Mouse (Mus musculus) embryonic facial prominence, embryonic 15.5 days (tissue): ENCODE data around the gene Slc25a43. TPM values are rescaled to one million over a fixed set of nuclear protein-coding genes. Genes with fewer than 3 reads are reported as not detected.

Experiments
- ATAC-seq: fragments of 200-750 bp; cut with Nextera tagmentation; 2 replicates; pipeline ENCODE4 v1.8.0; 2017; ENCODE audit warnings: low read depth, moderate TSS enrichment; ENCODE audit not compliant: insufficient number of reproducible peaks, low FRiP score, low TSS enrichment
- H3K27ac ChIP-seq: fragments of 300-500 bp; sonication (generic); replicated peaks from 2 replicates; pipeline ENCODE4 v1.5.1; 2015; ENCODE audit warnings: mild to moderate bottlenecking, inconsistent platforms
- H3K27me3 ChIP-seq: fragments of 300-500 bp; sonication (generic); 2 replicates; pipeline ENCODE4 v1.6.1; 2015; ENCODE audit warnings: inconsistent platforms
- H3K36me3 ChIP-seq: fragments of 300-500 bp; sonication (generic); 2 replicates; pipeline ENCODE4 v1.6.1; 2015; ENCODE audit warnings: mild to moderate bottlenecking, inconsistent platforms
- H3K4me1 ChIP-seq: fragments of 300-500 bp; sonication (generic); 2 replicates; pipeline ENCODE4 v1.6.1; 2015; ENCODE audit warnings: inconsistent platforms
- H3K4me2 ChIP-seq: fragments of 300-500 bp; sonication (generic); replicated peaks from 2 replicates; pipeline ENCODE4 v1.6.1; 2015; ENCODE audit warnings: mild to moderate bottlenecking, inconsistent platforms
- H3K4me3 ChIP-seq: fragments of 300-500 bp; sonication (generic); replicated peaks from 2 replicates; pipeline ENCODE4 v1.5.1; 2015; ENCODE audit warnings: mild to moderate bottlenecking, inconsistent platforms
- H3K9ac ChIP-seq: fragments of 300-500 bp; sonication (generic); 2 replicates; pipeline ENCODE4 v1.6.1; 2015; ENCODE audit warnings: inconsistent platforms
- H3K9me3 ChIP-seq: fragments of 300-500 bp; sonication (generic); replicated peaks from 2 replicates; pipeline ENCODE4 v1.6.1; 2016; ENCODE audit warnings: inconsistent platforms
- WGBS: fragments of 180-500 bp; shearing (Covaris S2); methylation state at CpG from one replicate; pipeline ENCODE4 v1.1.7; 2015; 5-methylcytosine and 5-hydroxymethylcytosine counted together
- polyA plus RNA-seq: library from polyadenylated mRNA; unstranded; fragments of >200 nt; fragmentation: Nextera tagmentation; extraction: Ambion mirVana; gene quantifications from 2 replicates; pipeline ENCODE4 v1.2.1, GENCODE M21; 2015

Gene Slc25a43
- polyA plus RNA-seq, 1 experiment from 2014 or later, result 3.1 TPM

DNA sequence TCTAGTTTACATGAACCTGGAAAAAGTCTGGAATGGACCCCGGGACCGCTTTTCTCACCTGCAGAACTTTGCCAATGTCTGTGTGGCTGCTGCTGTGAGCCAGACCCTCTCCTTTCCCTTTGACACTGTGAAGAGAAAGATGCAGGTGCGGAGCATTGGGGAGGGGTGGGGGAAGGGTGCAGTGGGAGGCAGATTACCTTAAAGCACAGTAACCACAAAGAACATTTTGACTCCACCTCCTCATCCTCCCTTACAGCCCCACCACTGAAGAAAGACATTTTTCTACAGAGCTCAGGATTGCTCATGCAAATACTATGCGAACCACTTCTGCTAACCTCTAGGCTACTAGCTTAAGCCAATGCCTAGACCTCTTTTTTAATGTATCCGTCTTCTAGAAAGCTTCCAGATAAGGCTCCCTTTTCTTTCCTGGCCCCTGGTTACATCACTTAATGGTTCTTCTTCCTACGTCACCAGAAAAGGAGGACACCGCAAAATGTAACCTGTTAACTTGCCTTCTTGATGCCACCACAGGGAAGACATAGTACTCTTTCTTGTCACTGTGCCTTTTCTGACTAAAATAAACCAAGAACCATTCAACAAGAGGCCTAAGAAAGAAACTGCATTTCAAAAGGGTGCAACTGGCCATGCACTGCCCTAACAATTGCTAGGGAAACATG, 14.5 kb downstream of the Slc25a43 start:
- Histone ChIP-seq H3K27ac (no peak overlapping the region), H3K4me3 (no peak overlapping the region), H3K36me3 (no peaks in the 10 kb centered on the region), H3K9me3 (no peaks in the 10 kb centered on the region), H3K27me3 (no peaks in the 10 kb centered on the region), H3K4me2 (no peak overlapping the region), H3K4me1 (no peaks in the 10 kb centered on the region), H3K9ac (no peak overlapping the region)
- 75% methylated on average over 7 of the region's 7 CpGs for WGBS
- ATAC-seq, result no peak

DNA sequence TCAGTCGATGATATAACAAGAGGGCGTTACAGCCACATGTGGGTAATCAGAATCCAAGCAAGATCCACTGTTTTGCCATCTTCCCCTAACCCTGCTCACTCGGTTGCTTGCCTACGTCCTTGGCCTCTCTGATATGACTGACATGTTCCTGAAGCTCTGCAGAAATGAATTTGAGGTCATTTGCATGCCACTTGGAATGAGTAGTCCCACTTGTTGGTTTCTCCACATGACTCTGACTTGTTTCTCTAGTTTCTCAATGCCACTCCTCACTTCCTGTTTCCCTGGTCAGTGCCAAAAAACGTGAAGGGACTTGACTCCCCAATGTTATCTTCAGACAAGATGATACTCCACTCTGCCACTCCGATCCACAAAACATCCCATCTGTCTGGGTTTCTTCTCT, 15.1 kb downstream of the Slc25a43 start:
- Histone ChIP-seq H3K27me3 (no peaks in the 10 kb centered on the region), H3K4me1 (no peaks in the 10 kb centered on the region), H3K4me3 (no peak overlapping the region), H3K27ac (no peak overlapping the region), H3K9me3 (no peaks in the 10 kb centered on the region), H3K36me3 (no peaks in the 10 kb centered on the region), H3K4me2 (no peak overlapping the region), H3K9ac (no peak overlapping the region)
- 56% methylated on average over 6 of the region's 6 CpGs for WGBS
- no peak for ATAC-seq

DNA sequence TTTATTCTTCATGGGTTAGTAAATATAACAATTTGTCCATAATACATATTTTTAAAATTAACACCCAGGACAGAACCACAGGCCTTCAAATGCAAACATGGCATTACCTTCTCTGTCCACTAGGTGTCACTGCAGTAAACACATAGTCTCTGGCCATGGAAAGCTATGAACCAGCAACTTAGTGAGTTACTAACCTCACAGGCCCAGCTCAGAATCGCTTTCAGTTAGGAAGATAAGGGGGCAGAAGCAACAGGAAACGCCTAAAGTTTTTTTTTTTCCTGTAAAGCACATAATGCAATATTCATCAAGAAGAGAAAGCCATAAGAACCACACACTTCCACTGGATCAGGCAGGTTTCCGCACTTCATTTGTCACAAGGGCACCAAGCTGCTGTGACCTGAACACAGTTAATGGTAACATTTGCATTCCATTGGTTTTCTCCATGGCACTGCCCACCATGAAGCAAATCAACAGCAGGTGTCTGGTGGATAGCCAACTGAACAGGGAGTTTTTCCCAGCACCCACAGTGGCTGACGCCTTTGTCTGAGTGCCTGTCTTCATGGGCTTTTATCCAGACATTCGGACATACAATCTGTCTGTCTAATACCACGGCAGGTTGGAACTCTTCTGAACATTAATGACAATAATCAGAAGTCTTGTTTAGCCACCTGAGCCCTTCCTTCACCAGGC, 17.6 kb downstream of the Slc25a43 start:
- Histone ChIP-seq H3K4me3 (no peak overlapping the region), H3K4me2 (no peak overlapping the region), H3K27me3 (no peaks in the 10 kb centered on the region), H3K9ac (no peak overlapping the region), H3K36me3 (no peaks in the 10 kb centered on the region), H3K9me3 (no peaks in the 10 kb centered on the region), H3K27ac (no peak overlapping the region), H3K4me1 (no peaks in the 10 kb centered on the region)
- 61% methylated on average over 6 of the region's 6 CpGs for WGBS
- ATAC-seq, result no peak

DNA sequence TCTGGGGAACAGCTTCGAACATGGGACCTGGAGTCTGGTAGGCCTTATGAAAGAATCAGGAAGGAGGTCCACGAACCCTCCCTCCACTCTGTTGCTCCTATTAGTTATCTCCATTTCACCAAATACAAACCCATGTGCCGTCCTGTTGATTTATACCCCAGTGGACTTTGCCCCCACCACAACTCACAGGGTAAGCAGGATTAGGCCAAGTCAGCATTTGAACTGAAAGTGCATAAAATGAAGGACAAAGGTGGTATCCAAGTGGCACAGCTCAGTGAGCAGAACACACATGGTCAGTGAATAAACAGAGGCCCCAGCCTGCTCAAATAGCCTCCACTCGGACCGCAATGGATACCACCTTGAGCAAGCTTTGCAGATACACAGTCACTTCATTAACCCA, 18.8 kb downstream of the Slc25a43 start:
- Histone ChIP-seq H3K27ac (no peak overlapping the region), H3K4me1 (no peaks in the 10 kb centered on the region), H3K9me3 (no peaks in the 10 kb centered on the region), H3K9ac (no peak overlapping the region), H3K4me2 (no peak overlapping the region), H3K27me3 (no peaks in the 10 kb centered on the region), H3K36me3 (no peaks in the 10 kb centered on the region), H3K4me3 (no peak overlapping the region)
- no peak for ATAC-seq
- 86% methylated on average over 5 of the region's 5 CpGs for WGBS

DNA sequence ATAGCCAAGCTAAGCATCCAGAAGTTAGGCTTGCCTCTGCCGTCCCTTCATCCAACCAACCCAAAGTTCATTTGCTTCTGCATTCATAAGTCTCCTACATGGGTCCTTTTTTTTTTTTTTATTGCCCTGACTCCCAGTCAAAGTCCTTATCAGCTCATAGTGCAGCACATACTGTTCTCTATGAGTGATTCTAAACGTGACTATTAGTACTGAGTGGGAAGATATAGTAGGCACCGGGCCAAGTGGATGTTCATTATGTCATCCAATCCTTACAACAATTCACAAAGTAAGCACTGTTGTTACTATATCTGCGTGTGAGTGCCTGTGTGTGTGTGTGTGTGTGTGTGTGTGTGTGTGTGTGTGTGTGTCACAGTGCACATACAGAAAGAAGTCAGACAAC, 19.4 kb downstream of the Slc25a43 start:
- Histone ChIP-seq H3K4me3 (no peak overlapping the region), H3K36me3 (no peaks in the 10 kb centered on the region), H3K27me3 (no peaks in the 10 kb centered on the region), H3K4me1 (no peaks in the 10 kb centered on the region), H3K9ac (no peak overlapping the region), H3K9me3 (no peaks in the 10 kb centered on the region), H3K27ac (no peak overlapping the region), H3K4me2 (no peak overlapping the region)
- 63% methylated on average over 4 of the region's 4 CpGs for WGBS
- no peak for ATAC-seq

DNA sequence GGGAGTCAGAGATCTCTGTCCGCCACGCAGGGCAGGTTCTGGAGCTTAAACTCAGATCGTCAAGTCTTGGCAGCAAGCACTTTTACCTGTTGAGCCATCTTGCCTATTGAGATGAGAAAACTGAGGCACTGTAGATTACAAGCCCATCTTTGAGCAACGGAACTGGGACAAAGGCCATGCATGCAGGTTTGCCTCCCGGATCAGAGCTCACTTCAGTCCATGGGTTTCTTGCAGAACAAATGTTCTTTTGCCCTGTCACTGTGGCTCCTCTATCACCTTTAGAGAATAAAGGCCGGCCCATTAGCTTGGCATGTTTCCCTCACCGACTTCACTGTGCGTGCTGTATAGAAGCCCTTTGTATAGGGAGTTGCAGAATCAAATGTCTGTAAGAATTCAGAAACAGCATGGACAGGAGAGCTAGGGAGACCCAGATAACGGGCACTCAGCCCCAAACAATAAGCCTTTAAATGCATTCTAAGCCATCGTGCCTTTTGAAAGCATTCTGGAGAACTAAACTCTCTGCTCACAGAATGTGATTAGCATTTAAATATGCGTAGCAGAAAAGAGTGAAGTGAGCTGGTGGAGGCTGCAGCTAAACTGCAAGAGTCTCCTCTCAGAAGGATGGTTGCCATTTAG, 20.0 kb downstream of the Slc25a43 start:
- no peaks in the 10 kb centered on the region for H3K36me3 ChIP-seq
- no peaks in the 10 kb centered on the region for H3K27me3 ChIP-seq
- H3K9ac ChIP-seq, result no peak overlapping the region
- no peaks in the 10 kb centered on the region for H3K4me1 ChIP-seq
- no peak overlapping the region for H3K4me2 ChIP-seq
- H3K9me3 ChIP-seq, result no peaks in the 10 kb centered on the region
- 52% methylated on average over 11 of the region's 11 CpGs for WGBS
- no peak for ATAC-seq
- no peak overlapping the region for H3K4me3 ChIP-seq
- no peak overlapping the region for H3K27ac ChIP-seq

DNA sequence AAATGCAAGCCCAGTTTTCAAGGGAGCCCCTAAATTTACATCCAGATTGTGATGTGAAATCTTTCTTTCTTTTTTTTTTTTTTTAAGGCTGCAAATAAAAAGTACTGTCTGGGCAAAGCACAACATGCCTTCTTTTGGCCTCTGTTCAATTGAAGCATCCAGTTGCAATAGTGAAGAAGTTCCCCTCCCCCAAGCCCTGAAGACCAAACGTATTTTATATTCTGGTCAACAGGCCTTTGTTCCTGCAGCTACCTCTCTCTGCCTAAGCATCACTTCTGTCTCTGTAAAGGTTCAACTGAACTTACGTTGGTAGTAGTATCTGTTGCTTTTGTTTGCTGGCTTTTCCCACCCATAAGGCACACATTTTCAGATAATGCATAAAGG, 20.5 kb downstream of the Slc25a43 start:
- Histone ChIP-seq H3K4me3 (no peak overlapping the region), H3K9ac (no peak overlapping the region), H3K4me2 (no peak overlapping the region), H3K36me3 (no peaks in the 10 kb centered on the region), H3K27ac (no peak overlapping the region), H3K4me1 (no peaks in the 10 kb centered on the region), H3K9me3 (no peaks in the 10 kb centered on the region), H3K27me3 (no peaks in the 10 kb centered on the region)
- no peak for ATAC-seq
- WGBS, result 39% methylated on average over 2 of the region's 2 CpGs

GRCm38 (mm10) chrX:36767386-36767785, 23.9 kb downstream of the Slc25a43 start:
- no peaks in the 10 kb centered on the region for H3K4me1 ChIP-seq
- H3K4me3 ChIP-seq, result no peak overlapping the region
- H3K36me3 ChIP-seq, result no peaks in the 10 kb centered on the region
- no peak overlapping the region for H3K27ac ChIP-seq
- no peak overlapping the region for H3K4me2 ChIP-seq
- H3K9ac ChIP-seq, result no peak overlapping the region
- no peaks in the 10 kb centered on the region for H3K9me3 ChIP-seq
- no peaks in the 10 kb centered on the region for H3K27me3 ChIP-seq
- no peak for ATAC-seq
- 57% methylated on average over 5 of the region's 5 CpGs for WGBS

GRCm38 (mm10) chrX:36772591-36772990, 29.1 kb downstream of the Slc25a43 start:
- Histone ChIP-seq H3K9ac (no peak overlapping the region), H3K27me3 (no peaks in the 10 kb centered on the region), H3K4me2 (no peak overlapping the region), H3K27ac (no peak overlapping the region), H3K4me1 (no peaks in the 10 kb centered on the region), H3K4me3 (no peak overlapping the region), H3K36me3 (no peaks in the 10 kb centered on the region), H3K9me3 (no peaks in the 10 kb centered on the region)
- no peak for ATAC-seq
- WGBS, result 76% methylated on average over 6 of the region's 6 CpGs

DNA sequence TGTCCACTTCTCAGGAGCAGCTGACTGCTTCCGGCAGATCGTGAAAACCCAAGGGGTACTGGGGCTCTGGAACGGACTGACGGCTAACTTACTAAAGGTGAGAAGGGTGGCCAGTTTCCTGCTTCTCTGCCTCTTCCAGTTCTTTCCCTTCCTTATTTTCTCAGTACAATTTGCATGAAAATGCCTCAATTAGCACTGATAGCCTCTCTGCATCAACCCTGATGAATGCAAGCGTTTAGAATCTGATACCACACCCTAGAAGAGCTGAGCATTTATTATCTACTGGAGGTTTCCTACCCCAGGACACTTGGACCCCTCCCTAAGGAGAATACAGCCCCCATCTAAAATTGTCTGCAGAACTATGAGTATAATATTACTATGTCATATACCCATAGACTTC, 32.1 kb downstream of the Slc25a43 start:
- 88% methylated on average over 5 of the region's 5 CpGs for WGBS
- Histone ChIP-seq H3K27me3 (no peaks in the 10 kb centered on the region), H3K36me3 (no peaks in the 10 kb centered on the region), H3K4me3 (no peak overlapping the region), H3K27ac (no peak overlapping the region), H3K4me1 (no peaks in the 10 kb centered on the region), H3K9me3 (no peaks in the 10 kb centered on the region), H3K9ac (no peak overlapping the region), H3K4me2 (no peak overlapping the region)
- no peak for ATAC-seq

DNA sequence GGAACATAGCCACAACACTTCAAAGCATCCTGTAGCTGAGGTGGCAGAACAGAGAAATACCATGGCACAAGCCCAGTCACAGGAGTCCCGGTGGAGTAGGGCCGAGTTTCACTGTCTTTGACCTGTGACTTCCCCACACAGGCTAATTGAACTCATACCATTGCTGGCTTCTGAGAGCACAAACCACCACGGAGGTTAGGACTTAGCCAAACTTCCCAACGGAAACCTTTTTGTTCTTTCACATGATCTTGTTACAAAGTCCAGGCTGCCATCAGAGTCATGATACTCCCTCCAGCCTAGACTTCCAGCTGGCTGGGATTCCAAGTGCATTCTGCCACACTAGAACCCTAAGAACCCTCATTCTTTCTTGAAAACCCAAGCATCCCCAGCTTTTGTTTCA, 34.2 kb downstream of the Slc25a43 start:
- Histone ChIP-seq H3K4me2 (no peak overlapping the region), H3K4me1 (no peaks in the 10 kb centered on the region), H3K36me3 (no peaks in the 10 kb centered on the region), H3K27me3 (no peaks in the 10 kb centered on the region), H3K27ac (no peak overlapping the region), H3K9ac (no peak overlapping the region), H3K4me3 (no peak overlapping the region), H3K9me3 (no peaks in the 10 kb centered on the region)
- WGBS, result 52% methylated on average over 4 of the region's 4 CpGs
- ATAC-seq, result no peak
